Mouse (Mus musculus) retina, postnatal 1 day (tissue): Measurements from ENCODE around the gene Ripor2.
"Not testable (repeated sequence)": the region's sequence is repeated elsewhere in the genome, so short reads cannot be mapped to it uniquely, and the experiment has no call there.

Experiments
- DNase-seq: peaks from one replicate; pipeline ENCODE4 v3.0.0-alpha.2; 2012

The Ripor2 gene

DNA sequence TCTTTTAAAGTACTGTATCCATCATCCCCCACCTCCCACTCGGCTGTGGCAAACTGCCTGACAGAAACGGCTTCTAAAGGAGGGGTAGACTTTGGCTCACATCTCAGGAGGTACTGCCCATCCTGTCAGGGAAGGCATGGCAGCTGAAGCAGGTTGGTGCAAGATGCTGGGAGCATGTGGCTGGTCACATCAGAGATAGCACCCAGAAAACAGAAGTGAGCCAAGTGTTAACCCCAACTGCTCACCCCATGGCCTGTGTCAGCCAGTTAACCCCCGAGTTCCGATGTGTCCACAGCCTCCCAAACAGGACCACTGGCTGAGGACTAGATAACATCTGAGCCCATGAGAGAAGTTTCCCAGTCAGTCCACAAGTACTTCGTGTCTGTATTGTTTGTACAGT is 133.6 kb downstream of the Ripor2 start:
- no peak for DNase-seq

DNA sequence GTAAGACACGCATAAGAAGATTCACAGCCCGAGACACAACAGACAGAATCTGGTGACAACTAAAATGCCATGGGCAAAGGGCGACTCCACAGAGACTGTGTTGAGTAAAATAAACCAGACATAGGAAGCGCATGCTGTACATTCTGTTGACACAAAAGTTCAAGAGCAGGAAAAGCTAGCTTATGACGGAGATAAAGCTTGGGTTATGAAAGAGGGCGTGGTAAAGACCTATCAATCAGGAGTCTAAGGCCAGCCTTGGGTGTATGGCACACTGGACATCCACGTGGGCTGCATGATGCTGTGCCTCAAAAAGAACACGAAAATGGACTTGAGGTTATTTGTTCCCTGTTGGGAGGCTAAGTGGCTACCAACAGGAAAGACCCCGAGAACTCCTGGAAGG is 134.5 kb downstream of the Ripor2 start:
- no peak for DNase-seq

DNA sequence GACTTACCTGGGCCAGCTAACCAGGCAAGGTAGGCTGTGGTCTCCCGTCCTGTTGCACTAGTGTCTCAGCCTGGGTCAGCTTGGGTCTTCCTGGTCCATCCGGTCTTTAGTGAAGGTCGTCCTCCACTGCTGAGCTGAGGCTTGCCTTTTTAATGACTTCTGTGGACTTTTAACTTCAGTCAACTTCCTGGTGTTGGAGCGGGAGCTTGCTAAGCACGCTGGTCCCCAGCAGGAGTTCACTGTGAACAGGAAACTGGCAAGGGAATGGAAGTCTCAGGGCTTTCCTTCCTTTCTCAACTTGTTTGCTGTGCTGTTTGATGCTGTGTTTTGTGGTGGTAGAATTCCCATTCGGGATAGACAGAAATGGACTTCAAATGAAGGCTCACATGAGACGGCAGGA is 135.7 kb downstream of the Ripor2 start:
- DNase-seq: no peak

DNA sequence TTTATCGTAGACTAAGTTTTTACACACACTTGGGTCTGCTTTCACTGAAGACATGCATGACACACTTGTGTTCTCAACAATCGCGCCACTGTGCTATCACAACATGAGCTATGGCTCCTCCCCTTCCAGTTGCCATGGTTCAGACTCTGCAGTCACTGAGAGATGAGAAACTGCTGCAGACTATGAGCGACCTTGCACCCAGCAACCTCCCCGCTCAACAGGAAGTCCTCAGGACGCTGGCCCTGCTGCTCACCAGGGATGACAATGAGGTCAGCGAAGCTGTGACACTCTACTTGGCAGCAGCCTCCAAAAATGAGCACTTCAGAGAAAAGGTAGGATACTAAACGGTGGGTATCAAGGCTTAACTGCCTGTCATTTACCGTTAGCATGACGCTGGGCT is 139.5 kb downstream of the Ripor2 start:
- peak; percentile 20 for DNase-seq

DNA sequence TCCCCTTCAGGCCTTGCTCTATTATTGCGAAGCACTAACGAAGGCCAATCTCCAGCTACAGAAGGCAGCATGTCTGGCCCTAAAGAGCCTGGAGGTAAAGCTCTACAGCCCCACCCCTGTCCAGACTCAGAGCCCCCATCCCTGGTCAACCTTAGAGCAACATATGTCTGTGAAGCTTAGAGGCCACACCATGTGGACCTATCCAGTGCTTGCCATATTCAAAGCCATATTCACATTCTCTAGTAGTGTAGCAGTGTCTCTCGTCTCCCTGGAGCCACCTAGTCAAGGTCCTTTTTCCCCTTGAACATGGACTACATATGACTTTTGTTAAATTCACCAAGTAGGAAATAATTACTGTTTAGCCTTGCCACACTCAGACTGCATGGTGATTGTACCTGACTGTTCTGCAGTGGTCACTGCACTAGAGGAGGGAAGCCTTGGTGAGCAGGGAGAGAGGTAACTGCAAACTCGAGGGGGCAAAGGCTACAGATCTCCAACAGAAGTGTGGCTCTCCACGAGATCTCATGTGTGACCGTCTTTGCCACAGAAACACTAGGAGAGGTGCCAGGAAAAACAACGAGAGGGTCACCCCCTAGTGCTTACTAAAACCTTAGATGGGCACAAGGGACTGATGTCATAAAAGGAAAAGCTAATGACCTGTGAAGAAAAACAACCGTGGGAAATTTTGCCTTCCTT is 141.9 kb downstream of the Ripor2 start:
- DNase-seq: no peak

DNA sequence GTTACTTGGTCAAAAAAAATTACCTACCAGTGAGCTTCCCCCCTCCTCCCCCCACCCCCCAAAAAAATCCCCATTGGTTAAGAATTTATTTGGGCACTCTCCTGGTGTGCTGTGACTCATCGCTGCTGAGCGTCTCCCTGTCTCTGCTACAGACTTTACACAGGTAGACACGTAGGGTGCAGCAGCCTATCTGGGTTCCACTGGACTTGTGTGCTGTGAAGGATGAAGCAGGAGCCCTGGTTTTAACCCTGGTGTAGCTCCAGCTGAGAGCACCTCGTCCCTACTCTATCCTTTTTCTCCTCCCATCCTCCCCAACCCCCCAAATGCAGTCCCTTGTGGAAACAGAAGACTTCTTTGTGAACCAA is 142.4 kb downstream of the Ripor2 start:
- DNase-seq: no peak

DNA sequence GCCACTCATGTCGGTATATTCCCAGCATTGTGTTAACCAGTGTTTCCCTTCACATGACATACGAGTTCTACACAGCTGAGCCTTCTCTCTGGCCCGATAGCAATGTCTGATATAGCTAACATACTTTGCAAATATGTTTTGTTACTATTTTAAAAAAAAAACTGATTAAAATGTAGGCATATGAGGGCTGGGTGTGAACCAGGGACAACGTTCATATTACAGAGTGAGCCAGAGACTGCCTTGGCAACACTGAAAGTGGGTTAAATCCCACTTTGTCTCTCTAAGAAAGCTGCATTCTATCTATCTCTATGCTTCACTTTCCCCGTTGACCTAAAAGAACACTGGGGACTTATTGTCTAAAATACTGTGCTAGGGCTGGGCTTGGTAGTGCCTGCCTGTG is 147.1 kb downstream of the Ripor2 start:
- DNase-seq: no peak

DNA sequence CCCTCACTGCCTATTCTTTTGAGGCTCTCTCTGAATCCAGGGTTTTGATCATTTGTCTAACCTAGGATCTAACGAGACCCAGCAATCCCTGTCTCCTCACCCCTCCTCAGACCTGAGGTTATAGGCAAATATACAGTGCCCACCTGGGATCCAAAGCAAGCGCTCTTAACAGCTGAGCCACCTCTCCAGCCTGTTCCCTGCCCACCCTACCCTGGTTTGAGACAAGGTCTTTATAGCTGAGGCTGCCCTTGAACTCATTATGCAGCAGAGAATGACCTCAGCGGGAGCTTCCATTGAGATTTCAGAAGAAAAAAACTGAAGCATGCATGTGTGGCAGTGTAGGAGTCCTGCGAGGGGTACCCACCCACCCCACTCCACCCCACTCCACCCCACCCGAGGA is 152.5 kb downstream of the Ripor2 start:
- no peak for DNase-seq

DNA sequence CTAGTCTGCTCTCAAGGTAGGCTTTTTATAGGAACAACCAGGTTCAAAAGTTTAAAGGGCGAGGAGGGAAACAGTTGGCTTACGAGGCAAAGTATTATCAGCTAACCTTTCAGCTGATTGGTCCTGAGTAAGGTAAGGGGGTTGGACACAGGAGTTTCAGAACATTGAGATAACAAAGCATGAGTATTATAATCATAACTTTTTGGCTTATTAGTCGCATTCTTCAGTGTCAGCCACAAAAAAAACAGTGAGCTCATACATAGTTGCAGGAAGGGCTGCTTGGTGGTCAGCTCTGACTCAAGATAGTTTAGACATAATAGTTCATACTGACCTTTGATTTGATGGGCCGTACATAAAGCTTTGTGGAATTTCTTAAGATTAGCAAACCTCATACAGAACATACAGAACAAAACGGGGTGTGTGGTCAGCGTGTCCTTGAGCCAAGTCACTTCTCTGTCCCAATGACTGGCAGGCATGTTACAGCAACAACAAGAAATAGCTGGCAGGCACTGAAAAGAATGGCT is 153.7 kb downstream of the Ripor2 start:
- no peak for DNase-seq

DNA sequence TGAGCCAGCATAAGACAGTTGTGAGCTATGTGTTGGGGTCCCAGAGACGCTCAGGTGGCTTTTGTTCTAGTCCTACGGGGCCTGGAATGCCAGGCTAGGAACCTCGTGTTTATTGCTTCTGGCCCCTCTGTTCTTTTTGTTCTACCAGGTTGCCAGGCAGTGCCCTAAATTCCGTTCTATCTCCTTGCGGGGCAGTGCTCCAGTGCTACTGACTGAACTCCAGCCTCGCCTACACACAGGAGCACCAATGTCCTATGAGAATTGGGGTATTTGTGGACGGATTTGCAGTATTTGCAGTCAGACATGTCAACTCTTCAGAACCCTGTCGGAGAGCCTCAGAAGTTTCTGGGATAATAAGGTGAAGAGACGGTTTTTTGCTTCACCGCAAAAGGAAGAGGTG is 159.0 kb downstream of the Ripor2 start, which contains the start of gene Armh2:
Gene Armh2 (plus strand): TSS at position 205 of the 400 bp plus-strand sequence.
- DNase-seq: no peak

DNA sequence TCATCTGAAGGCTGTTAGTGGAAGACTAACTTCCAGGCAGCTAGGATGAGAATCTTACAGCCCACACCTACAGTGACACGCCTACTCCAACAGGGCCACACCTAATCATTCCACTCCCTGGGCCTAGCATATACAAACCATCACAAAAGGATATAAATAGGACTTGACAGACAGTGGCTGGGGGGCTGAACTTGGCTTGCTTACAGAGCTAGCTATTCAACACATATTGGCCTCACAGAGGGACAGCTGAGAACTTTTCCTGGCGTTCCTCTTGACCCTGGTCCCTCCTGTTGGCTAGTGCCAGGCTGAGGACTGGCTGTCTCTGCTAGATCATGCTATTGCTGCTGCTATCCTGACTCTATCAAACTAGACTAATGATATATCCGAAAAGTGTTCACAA is 165.8 kb downstream of the Ripor2 start:
- no peak for DNase-seq

DNA sequence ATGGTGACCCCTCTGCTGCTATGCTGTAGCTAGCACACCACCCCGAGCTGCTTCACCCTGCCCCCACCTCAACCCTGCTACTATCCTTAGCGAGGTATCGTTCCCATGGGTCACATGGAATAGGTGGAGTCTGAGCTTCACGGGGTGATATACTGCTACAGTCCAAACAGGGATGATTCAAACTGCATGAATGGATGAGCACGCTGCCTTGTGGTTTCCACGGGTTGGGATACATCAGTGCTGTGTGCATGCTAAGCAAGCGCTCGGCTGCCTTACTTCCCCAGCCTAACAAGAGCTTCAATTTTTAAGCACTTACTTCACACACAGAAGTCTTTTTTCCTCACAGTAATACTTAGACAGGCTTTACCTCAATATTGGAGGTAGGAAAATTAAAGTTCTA is 168.8 kb downstream of the Ripor2 start:
- no peak for DNase-seq

DNA sequence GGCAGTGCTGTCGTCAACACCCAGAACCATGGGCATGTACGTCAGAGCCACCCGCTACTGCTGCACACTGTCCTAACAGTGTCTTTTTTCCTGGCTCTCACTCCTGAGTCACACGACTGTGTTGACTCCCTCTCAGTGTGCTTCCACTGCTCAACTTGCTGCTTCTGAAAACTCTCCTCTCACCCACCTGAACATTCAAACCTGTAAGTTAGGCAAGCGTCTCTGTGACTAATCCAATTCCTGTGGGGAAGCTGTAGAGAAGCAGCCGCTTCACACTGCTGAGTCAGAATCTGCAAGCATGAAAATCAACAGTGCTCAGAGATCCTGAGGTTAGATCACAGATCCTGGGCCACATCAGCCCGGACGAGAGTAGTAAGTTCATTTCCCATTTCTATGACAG is 169.4 kb downstream of the Ripor2 start:
- no peak for DNase-seq

DNA sequence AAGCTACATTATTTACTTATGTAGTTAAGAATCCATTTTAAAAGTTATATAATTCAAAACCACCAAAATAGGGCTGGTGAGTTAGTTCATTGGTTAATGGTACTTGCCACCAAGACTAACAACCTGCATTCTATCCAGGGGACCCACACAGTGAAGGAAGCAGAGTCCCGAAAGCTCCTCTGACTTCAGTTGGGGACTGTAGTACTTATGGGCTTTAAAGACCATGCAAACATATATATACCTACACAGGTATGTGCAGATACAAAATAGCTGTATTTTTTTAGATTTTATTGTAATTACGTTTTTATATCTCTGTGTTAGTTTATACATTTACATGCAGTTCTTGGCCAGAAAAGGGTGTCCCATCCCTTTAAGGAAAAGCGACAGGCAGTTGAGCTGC is 174.8 kb downstream of the Ripor2 start:
- no peak for DNase-seq

DNA sequence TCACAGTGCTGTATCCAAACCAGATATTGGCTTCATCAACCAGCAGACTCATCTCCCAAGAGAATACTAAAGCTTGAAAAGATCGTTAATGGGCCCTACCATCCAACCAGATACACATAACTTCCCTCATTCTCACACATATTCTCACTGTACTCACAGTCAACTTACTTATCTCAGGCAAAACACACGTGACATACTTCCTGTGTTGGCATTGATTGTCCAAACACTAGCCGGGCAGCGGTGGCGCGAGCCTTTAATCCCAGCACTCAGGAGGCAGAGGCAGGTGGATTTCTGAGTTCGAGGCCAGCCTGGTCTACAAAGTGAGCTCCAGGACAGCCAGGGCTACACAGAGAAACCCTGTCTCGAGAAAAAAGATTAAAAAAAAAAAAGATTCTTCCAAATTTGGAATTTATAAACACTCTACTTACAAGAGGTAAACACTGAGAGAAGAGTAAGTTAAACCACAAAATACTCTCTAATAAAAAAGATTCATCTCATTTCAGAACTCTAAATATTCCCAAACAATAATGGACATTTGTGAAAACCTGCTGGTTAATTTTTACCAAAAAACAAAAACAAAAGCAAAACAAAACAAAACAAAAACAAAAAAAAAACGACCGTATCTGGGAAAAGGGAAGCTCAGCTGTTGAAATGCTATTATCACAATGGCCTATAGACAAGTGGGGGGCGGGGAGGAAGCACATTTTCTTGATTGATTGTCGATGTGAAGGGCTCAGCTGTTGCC is 176.0 kb downstream of the Ripor2 start:
- no peak for DNase-seq

DNA sequence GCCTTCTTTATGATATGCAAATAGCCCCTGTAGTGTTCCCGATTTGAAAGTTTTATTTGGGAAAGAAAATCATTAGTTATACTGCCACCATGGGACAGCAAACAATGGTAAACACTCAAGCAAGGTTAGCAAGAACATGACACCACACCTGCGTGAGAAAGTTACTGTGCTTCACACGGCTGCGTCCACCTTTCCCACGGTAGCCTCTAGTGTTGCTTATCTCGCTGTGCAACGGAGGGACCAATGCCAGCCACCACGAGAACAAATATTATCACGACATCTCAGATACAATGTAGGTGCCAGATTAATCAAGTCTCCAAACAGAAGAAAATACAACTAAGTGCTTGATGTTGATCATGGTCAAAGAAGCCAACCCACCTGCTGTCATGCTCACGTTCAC is 177.5 kb downstream of the Ripor2 start:
- DNase-seq: no peak

DNA sequence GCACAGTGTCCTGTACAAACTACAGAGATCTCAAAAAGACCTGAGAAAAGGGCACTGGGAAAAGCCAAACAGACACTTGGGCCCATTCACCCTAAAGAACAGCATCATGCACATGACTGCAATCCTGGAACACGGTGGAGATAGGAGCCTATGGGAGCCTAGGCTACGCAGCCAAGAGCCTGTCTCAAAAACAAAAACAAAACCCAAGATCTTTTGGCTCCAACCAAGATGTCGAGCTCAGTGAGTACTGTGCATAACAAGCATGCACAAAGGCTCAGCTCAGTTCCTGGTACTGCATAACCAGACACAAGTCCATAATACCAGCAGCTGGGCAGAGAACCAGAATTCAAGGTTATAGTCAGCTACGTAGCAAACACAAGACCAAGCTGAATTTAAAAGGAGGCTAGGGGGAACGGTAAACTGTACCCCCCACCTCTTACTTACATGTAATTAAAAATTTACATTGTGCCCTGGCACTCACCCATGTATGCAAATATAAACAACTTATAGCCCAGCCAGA is 178.4 kb downstream of the Ripor2 start:
- DNase-seq: no peak

DNA sequence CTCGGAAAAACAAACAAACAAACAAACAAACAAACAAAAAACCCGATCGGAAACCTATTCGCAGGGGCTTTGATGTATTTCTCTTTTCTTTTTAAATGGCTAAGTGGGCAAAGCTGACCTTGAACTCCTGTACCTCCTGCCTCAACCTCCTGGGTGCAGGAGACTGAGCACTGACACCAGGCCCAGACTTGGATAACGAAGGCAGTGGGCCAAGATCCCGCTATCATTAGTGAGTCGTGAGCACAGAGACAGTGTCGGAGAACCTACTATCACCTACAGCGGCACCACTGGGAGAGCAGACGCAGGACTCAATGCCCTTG is 179.1 kb downstream of the Ripor2 start:
- DNase-seq: no peak

DNA sequence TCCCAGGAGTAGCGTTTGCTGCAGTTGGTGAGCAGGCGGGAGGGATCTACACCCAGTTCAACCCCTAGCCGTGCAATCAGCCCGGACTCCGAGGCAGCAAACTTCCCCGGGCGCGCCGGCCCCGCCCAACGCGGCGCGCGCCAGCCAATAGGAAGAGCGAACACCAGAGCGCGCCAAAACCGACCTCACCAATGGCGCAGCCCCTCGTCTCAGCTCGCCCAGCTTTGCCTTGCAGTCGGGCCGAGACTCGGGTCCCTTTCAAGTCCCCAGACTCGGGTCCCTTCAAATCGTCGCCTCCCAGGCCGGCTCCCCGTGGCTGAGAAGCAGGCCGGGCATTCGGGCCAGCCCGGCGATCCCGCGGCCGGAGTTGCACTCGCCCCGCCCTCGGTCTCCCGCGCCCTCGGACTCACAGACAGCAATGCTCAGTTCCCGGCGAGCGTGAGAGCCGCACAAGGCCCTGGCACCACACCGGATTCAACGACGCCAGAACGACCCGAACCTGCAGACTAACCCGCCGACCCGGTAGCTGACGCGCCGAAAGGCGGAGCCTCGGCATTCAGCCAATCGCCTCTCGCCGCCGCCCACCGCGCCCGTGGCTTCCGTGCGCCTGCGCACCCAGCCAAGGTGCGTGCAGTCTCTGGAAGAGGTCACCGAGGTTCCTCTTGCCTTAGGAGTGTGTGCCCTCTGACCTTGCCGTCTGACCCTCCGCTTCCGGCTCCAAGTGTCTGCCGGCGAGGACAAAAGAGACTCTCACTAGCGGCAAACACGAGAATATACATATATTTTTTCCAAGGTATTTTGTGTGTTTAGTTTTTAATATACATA is 179.6 kb downstream of the Ripor2 start, which contains the start of gene Gmnn:
Gene Gmnn (minus strand): TSS at position 521 of the 825 bp plus-strand sequence.
- DNase-seq: peak; percentile 94

DNA sequence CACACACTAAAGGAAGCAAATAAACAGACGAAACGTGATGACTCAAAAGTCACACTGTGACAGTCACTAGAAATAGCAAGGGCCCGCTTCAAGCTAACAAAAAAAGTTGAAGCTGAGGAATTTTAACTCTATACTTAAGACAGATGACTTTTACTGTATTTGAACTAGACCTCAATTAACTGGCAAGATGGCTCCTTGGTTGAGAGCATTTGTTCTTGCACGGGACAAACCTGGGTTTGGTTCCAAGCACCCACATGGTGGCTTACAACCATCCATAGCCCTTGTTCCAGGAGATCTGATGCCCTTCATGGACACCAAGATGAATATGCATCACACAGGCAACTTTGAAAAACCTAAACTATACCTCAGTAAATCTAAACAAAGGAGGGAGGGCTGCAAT is 180.3 kb downstream of the Ripor2 start:
- no peak for DNase-seq

DNA sequence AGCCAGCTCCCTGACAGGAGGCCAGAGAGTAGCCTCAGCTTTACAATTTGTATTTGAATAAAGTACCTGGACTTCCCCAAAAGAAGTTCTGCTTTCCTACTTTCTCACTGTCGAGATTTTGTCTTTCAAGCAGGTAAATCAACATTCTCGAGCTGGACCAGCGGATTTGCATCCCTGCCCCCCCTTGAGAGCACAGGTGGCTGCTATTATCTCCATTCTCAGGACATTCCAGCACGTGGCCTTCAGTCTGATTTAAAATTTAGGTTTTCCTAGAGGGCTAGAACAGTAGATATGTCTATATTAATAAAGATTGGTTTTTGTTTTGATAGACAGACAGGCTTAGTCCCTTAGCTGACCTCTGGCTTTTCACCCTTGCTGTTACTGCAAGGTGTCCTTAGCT is 185.8 kb downstream of the Ripor2 start:
- not testable (repeated sequence) for DNase-seq

DNA sequence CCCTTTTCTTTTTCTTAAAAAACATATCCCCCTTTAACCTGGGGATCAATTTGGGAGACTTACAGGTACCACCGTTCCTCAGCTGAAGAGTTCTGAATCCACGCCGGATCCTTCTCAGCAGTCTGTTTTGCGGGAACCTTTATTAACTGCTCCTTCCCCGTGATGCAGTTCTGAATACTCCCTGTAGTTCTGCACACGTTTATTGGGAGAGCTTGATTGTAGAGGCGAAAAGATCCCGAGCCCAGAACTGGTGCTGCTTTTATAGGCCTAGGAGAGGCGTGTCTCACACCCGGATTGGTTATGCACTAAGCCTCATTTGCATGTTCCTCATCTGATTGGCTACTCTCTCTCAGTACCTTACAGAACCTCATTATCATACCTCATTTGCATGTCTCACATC is 189.5 kb downstream of the Ripor2 start:
- DNase-seq: not testable (repeated sequence)

DNA sequence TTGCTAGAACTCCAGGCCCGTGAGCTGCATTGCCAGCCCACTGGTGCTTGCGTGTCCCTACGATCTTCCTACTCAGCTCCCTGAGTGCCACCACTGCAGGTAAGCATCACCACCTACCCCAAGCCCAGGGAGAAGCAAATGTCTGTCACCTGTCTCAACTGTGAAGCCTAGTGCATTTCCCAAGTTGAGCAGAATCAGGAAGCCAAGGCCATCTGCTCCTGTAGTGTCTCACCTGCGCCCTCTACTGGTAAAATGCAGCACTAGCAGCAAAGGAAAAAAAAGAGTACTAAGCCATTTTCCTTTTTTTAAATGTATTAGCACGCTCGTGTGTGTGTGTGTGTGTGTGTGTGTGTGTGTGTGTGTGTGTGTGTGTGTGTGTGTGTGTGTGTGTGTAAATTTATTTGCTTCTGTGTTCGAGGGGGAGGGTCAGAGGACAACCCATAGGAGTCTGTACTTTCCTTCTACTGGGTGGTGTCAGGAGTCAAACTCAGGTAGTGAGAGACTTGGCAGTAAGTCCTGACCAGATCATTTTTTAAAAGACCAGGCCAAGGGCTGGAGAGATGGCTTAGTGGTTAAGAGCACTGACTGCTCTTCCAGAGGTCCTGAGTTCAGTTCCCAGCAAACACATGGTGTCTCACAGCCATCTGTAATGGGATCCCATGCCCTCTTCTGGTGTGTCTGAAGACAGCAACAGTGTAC is 194.3 kb downstream of the Ripor2 start:
- peak; percentile 84 for DNase-seq
